Mouse (Mus musculus) heart, postnatal 0 days (tissue): ENCODE data around the gene Pparg. TPM values are rescaled to one million over a fixed set of nuclear protein-coding genes. Genes with fewer than 3 reads are reported as not detected.
A peak's percentile ranks its signal among the peaks of the same experiment; 100 is the strongest.

Source experiments
- ATAC-seq: fragments of 200-750 bp; cut with Nextera tagmentation; 2 replicates; pipeline ENCODE4 v1.8.0; 2017; ENCODE audit warnings: low read depth, moderate number of reproducible peaks, moderate library complexity; ENCODE audit not compliant: insufficient read depth
- DNase-seq: peaks from one replicate; pipeline ENCODE4 v3.0.0-alpha.2; 2016; ENCODE audit warnings: low spot score
- H3K27ac ChIP-seq: fragments of 300-500 bp; sonication (generic); 2 replicates; pipeline ENCODE4 v1.5.1; 2014; ENCODE audit warnings: low read depth, mild to moderate bottlenecking
- H3K27me3 ChIP-seq: fragments of 300-500 bp; sonication (generic); 2 replicates; pipeline ENCODE4 v1.6.1; 2014; ENCODE audit warnings: low read length, mixed read lengths; ENCODE audit not compliant: control insufficient read depth, insufficient read depth
- H3K36me3 ChIP-seq: fragments of 300-500 bp; sonication (generic); replicated peaks from 2 replicates; pipeline ENCODE4 v1.6.1; 2014; ENCODE audit warnings: low read length, mixed read lengths; ENCODE audit not compliant: control insufficient read depth, insufficient read depth
- H3K4me1 ChIP-seq: fragments of 300-500 bp; sonication (generic); 2 replicates; pipeline ENCODE4 v1.6.1; 2014; ENCODE audit warnings: antibody characterized with exemption; ENCODE audit not compliant: control insufficient read depth, insufficient read depth
- H3K4me2 ChIP-seq: fragments of 300-500 bp; sonication (generic); 2 replicates; pipeline ENCODE4 v1.6.1; 2014; ENCODE audit warnings: low read depth, mild to moderate bottlenecking, low read length, moderate library complexity
- H3K4me3 ChIP-seq: fragments of 300-500 bp; sonication (generic); 2 replicates; pipeline ENCODE4 v1.5.1; 2014; ENCODE audit warnings: low read depth, low read length
- H3K9ac ChIP-seq: fragments of 300-500 bp; sonication (generic); replicated peaks from 2 replicates; pipeline ENCODE4 v1.6.1; 2014; ENCODE audit warnings: low read depth, low read length, mixed read lengths
- H3K9me3 ChIP-seq: fragments of 300-500 bp; sonication (generic); replicated peaks from 2 replicates; pipeline ENCODE4 v1.6.1; 2016; ENCODE audit warnings: low read length; ENCODE audit not compliant: control insufficient read depth
- CTCF ChIP-seq: IDR thresholded peaks from 2 replicates; pipeline ENCODE4 v1.5.1; 2016; ENCODE audit warnings: antibody characterized with exemption, control low read depth, low read depth
- EP300 ChIP-seq: IDR thresholded peaks from 2 replicates; pipeline ENCODE4 v1.6.1; 2016; ENCODE audit warnings: antibody characterized with exemption, low read depth
- WGBS: fragments of 180-500 bp; shearing (Covaris S2); extraction: QIAGEN DNeasy Blood & Tissue Kit; methylation state at CpG from one replicate; pipeline ENCODE4 v1.1.7; 2014; 5-methylcytosine and 5-hydroxymethylcytosine counted together
- polyA plus RNA-seq: library from polyadenylated mRNA; unstranded; fragments of >200 nt; fragmentation: Nextera tagmentation; extraction: Ambion mirVana; gene quantifications from 2 replicates; pipeline ENCODE4 v1.2.1, GENCODE M21; 2015
- total RNA-seq: library from RNA; depleted of rRNA; stranded (reverse); fragments of >200 nt; gene quantifications from 2 replicates; pipeline ENCODE4 v1.2.3, GENCODE M21; 2014; ENCODE audit warnings: low replicate concordance

Pparg gene
- total and polyA plus RNA-seq, 2 experiments from 2014 or later = 5.8 to 8.0 TPM

DNA sequence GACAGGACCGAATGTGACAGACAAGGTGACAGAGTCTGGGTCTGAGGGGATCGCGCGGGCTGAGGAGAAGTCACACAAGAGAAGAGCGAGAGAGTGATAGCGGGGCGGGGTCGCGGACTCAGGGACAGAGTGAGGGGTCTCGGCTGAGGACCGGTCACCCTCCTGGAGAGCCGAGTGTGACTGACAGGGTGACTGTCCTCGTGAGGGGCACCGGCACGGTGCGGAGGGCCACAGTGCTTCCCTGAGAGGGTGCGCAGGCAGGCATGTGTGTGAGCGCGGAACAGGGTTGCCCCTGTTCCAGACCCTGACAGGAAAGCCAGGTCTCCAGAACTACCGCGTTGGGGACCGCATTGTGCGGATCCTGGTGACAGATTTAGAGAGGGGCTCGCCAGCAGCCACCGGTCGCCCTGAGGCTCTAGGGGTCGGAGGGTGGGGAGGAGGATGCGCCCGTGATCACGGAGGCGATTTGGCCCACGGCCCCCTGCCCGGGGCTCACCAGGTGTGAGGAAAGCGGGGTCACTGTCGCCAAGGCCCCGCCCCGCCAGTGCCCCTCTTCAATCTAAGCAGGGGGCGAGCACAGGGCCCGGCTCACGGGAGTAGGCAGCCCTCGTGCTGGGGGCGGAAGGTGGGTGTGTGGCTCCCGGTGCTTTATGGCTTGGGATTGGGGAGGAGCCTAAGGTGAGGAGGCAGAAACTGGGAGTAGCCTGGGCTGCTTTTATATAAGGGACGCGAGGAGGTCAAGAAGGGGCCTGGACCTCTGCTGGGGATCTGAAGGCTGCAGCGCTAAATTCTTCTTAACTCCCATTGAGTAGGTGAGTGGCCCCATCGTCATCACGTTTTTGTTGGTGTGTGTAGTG, 1.1 kb downstream of the Pparg start:
- DNase-seq (no peak), ATAC-seq (peak; percentile 59; the same call in 1 of the 2 replicates)
- Histone ChIP-seq H3K4me1 (no peaks in the 10 kb centered on the region), H3K27ac (peak overlapping the region; percentile 36), H3K9ac (peak overlapping the region; percentile 50; the same call in 1 of the 2 replicates), H3K36me3 (no peaks in the 10 kb centered on the region), H3K27me3 (peaks cover 14% of the 10 kb centered on the region), H3K9me3 (peaks cover 6% of the 10 kb centered on the region; the same call in 1 of the 2 replicates), H3K4me3 (peak overlapping the region; percentile 53), H3K4me2 (peak overlapping the region; percentile 76)
- no peak for TF ChIP-seq CTCF
- TF ChIP-seq EP300 = no peak
- 3% methylated on average over 48 of the region's 48 CpGs for WGBS

DNA sequence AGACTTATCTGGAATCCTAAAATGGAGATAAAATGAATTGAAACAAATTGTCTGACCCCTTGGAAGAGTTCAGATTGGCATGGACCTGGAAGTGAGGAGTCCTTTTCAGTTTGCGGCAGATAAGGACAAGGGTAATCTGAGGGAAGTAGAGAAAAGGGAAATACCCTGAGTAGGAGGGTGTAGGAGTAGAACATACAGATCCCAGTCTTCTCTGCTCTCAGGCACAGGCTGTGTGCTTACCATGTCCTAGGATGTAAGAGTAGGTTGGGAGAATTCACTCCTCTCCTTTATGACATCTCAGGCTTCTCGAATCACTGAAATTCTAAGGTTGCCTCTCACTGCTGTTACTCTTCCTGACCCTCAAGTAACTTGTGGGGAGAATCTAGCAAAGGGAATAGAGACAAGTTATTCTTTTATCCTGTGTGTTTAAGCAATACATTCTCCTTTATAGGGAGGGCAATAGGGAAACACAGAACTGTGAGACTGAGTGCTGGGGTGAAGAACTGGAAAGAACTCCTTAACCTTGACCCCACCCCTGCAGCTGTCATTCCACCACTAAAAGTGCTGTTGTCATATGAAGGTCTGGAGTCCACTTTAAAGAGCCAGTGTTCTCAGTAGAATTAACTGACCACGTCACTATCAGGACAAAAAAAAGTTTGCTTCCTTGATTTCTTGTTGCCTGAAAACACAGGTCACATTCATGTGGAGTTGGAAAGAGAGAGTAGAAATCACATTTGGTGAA, 6.3 kb downstream of the Pparg start:
- no peak overlapping the region for H3K27ac ChIP-seq
- no peaks in the 10 kb centered on the region for H3K36me3 ChIP-seq
- no peak overlapping the region for H3K9ac ChIP-seq
- peaks cover 8% of the 10 kb centered on the region for H3K27me3 ChIP-seq
- no peak for DNase-seq
- H3K9me3 ChIP-seq = no peaks in the 10 kb centered on the region
- 57% methylated on average over 3 of the region's 3 CpGs for WGBS
- TF ChIP-seq CTCF (no peak), EP300 (no peak)
- no peaks in the 10 kb centered on the region for H3K4me1 ChIP-seq
- H3K4me2 ChIP-seq = no peak overlapping the region
- no peak for ATAC-seq
- no peak overlapping the region for H3K4me3 ChIP-seq

DNA sequence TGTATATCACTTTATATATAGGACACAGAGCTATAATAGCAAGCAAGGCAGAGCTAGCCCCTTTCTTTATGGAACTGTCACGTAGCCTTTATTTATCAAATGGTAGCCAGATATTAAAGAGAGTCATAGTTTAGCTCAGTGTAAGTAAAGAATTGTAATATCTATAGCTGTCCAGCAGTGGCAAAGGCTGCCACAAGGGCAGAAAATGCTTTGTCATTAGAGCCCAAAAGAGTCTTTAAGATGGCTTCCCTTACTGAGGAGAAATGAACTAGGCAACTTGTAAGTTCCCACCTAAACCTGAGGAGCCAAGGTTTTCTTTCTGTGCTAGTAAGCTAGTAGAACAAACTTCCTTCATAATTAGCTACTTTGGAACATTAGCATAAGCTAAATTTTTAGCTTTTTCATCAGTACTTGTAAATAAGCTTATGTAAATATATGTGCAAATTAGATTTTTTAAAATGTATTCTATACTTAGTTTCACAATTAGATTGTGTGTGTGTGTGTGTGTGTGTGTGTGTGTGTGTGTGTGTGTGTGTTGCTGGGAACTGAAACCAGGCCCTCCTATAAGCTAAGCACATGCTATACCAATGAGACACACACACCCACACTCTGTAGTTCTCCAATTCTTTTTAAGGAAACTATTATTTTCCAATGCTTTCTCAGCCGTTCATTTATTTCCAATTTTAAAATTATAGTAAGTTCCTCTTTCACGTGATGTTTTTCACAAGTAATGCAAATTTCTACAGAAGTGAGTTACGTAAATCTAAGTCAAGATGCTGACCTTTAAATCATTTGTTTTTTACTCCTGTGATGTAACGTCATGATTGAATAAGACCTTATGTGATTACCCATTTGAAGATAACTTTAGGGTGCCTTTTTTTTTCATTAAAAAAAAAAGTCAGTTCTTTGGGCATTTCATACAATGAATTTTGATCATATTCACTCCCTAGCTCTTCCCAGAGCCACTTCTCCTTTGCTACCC, 14.4 kb downstream of the Pparg start:
- WGBS = 80% methylated on average over 5 of the region's 5 CpGs
- no peak for DNase-seq
- TF ChIP-seq CTCF = no peak
- no peak overlapping the region for H3K4me3 ChIP-seq
- H3K36me3 ChIP-seq = no peaks in the 10 kb centered on the region
- H3K27me3 ChIP-seq = no peaks in the 10 kb centered on the region
- no peak overlapping the region for H3K9ac ChIP-seq
- no peak overlapping the region for H3K4me2 ChIP-seq
- H3K4me1 ChIP-seq = no peaks in the 10 kb centered on the region
- ATAC-seq = no peak
- H3K9me3 ChIP-seq = no peaks in the 10 kb centered on the region
- H3K27ac ChIP-seq = no peak overlapping the region

DNA sequence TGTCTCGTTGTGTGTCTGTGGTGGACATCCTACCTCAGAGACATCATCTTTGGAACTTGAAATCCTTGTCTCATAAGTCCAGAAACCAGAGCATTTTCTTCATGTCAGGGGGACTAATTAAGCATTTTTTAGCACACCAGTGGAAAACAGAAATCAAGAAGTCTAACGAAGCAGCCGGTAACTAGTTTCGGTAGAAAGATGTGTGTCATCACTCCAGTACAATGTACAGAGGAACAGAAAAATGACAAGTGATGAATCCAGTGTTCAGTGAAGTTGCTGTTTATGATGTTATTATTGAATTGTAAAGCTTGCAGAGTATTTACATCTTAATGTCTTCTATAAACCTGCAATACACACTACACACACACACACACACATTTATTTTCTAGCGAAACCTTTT, 19.8 kb downstream of the Pparg start:
- TF ChIP-seq EP300 (no peak), CTCF (no peak)
- no peaks in the 10 kb centered on the region for H3K36me3 ChIP-seq
- no peak overlapping the region for H3K27ac ChIP-seq
- DNase-seq (no peak), ATAC-seq (no peak)
- H3K4me2 ChIP-seq = no peak overlapping the region
- H3K4me1 ChIP-seq = no peaks in the 10 kb centered on the region
- no peak overlapping the region for H3K4me3 ChIP-seq
- no peaks in the 10 kb centered on the region for H3K27me3 ChIP-seq
- 80% methylated on average over 5 of the region's 5 CpGs for WGBS
- no peak overlapping the region for H3K9ac ChIP-seq
- no peaks in the 10 kb centered on the region for H3K9me3 ChIP-seq

DNA sequence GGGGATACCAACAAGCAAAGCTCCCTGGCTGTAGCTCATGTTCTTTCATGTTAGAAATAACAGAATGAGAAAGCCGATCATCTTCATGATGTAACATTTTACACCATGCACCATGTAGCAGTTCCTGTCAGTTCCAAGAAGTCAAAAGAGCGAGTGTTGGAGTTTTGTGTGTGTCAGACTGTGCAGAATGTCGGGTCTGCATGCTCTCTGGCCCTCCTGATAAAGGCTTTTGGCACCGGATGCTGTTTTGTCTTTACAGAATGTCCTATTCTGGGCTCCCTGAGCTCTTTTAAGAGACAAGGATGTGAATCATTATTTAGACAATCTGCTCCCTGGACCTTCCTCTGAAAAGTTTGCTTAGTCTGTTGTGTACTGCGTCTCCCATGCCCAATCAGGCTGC, 22.0 kb downstream of the Pparg start:
- ATAC-seq (peak; percentile 53), DNase-seq (peak; percentile 36)
- 0 out of 2 replicates have a peak, but pooled peaks have one; percentile 21 for TF ChIP-seq EP300
- no peak for TF ChIP-seq CTCF
- H3K9ac ChIP-seq = 0 out of 2 replicates have a peak overlapping the region, but pooled peaks have one; percentile 20
- H3K9me3 ChIP-seq = no peaks in the 10 kb centered on the region
- peak overlapping the region; percentile 54 for H3K27ac ChIP-seq
- WGBS = 36% methylated on average over 5 of the region's 5 CpGs
- H3K36me3 ChIP-seq = no peaks in the 10 kb centered on the region
- no peaks in the 10 kb centered on the region for H3K27me3 ChIP-seq
- H3K4me1 ChIP-seq = no peaks in the 10 kb centered on the region
- H3K4me2 ChIP-seq = no peak overlapping the region
- H3K4me3 ChIP-seq = no peak overlapping the region
